Mouse (Mus musculus) embryonic facial prominence, embryonic 12.5 days (tissue): ENCODE data around the gene Galnt14. TPM values are rescaled to one million over a fixed set of nuclear protein-coding genes. Genes with fewer than 3 reads are reported as not detected.

ENCODE experiments used
- ATAC-seq: fragments of 200-750 bp; cut with Nextera tagmentation; 2 replicates; pipeline ENCODE4 v1.8.0; 2017; ENCODE audit not compliant: insufficient number of reproducible peaks, insufficient read depth, low FRiP score, low TSS enrichment
- H3K27ac ChIP-seq: fragments of 300-500 bp; sonication (generic); 2 replicates; pipeline ENCODE4 v1.5.1; 2016; ENCODE audit warnings: mild to moderate bottlenecking
- H3K27me3 ChIP-seq: fragments of 300-500 bp; sonication (generic); 2 replicates; pipeline ENCODE4 v1.6.1; 2016; ENCODE audit warnings: mild to moderate bottlenecking, moderate library complexity
- H3K36me3 ChIP-seq: fragments of 300-500 bp; sonication (generic); 2 replicates; pipeline ENCODE4 v1.6.1; 2016; ENCODE audit warnings: mild to moderate bottlenecking
- H3K4me1 ChIP-seq: fragments of 300-500 bp; sonication (generic); 2 replicates; pipeline ENCODE4 v1.6.1; 2016
- H3K4me2 ChIP-seq: fragments of 300-500 bp; sonication (generic); replicated peaks from 2 replicates; pipeline ENCODE4 v1.6.1; 2016; ENCODE audit warnings: mild to moderate bottlenecking, moderate library complexity
- H3K4me3 ChIP-seq: fragments of 300-500 bp; sonication (generic); 2 replicates; pipeline ENCODE4 v1.5.1; 2016; ENCODE audit warnings: mild to moderate bottlenecking
- H3K9ac ChIP-seq: fragments of 300-500 bp; sonication (generic); 2 replicates; pipeline ENCODE4 v1.6.1; 2016; ENCODE audit warnings: mild to moderate bottlenecking, moderate library complexity
- H3K9me3 ChIP-seq: fragments of 300-500 bp; sonication (generic); 2 replicates; pipeline ENCODE4 v1.6.1; 2016; ENCODE audit warnings: mild to moderate bottlenecking, moderate library complexity
- WGBS: fragments of 180-500 bp; shearing (Covaris S2); methylation state at CpG from one replicate; pipeline ENCODE4 v1.1.7; 2016; 5-methylcytosine and 5-hydroxymethylcytosine counted together
- polyA plus RNA-seq: library from polyadenylated mRNA; unstranded; fragments of >200 nt; fragmentation: Nextera tagmentation; extraction: Ambion mirVana; gene quantifications from 2 replicates; pipeline ENCODE4 v1.2.1, GENCODE M21; 2016

Gene Galnt14
- polyA plus RNA-seq, 1 experiment from 2014 or later, result 3.6 TPM

DNA sequence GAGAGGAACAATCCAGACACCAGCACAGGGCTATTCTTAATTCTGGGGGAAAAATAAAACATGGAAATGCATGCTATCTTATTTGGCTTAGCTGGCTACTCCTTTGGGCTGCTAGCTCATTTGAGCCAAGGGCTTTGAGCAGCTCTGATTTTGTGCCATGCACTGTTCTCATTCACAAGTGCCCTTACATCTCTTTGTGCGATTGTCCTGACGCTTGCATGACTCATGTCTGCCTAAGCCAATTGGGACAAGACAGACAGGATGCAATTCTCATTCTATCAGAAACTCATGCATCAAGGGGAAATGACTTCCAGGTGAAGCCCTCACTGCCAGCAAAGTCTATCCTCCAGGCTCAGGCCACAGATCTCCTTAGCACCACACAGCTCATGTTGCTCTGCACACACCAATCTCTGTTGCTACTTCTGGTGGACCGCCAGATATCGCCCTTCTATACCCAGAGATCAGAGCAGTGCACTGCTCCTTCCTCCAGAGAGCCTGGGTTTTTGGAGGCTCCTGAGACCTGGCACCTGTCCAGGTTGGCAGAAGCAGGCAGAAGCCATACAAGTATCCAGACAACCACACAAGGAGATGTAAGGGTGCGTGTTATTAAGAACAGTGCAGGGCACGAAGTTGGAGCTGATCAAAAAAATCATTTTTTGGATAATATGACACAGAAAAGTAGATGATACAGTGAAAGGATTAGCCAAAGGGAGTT is 51.4 kb downstream of the Galnt14 start:
- H3K4me3 ChIP-seq, result no peak overlapping the region
- no peaks in the 10 kb centered on the region for H3K4me1 ChIP-seq
- no peaks in the 10 kb centered on the region for H3K27me3 ChIP-seq
- no peaks in the 10 kb centered on the region for H3K9me3 ChIP-seq
- H3K4me2 ChIP-seq, result no peak overlapping the region
- H3K36me3 ChIP-seq, result no peaks in the 10 kb centered on the region
- no peak overlapping the region for H3K27ac ChIP-seq
- 80% methylated on average over 6 of the region's 6 CpGs for WGBS
- ATAC-seq, result no peak
- H3K9ac ChIP-seq, result no peak overlapping the region

DNA sequence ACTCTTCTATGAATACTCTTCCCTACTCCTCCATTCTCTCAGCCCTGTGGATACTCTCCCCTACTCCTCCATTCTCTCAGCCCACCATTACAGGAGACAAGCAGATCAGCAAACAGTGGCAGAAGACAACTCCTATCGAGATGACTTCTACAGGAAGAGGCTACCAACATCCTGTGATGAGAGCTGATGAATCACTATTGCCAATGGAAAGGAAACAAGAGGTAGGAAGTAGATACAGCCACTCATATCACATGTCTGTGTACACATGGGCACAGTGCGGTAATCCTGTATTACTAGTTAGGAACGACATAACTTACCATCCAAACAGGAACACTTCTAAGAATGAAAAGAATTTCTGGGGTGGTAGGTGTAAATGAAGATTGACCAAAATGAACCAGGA is 53.9 kb downstream of the Galnt14 start:
- H3K4me2 ChIP-seq, result no peak overlapping the region
- no peak overlapping the region for H3K4me3 ChIP-seq
- no peaks in the 10 kb centered on the region for H3K27me3 ChIP-seq
- no peak for ATAC-seq
- H3K4me1 ChIP-seq, result no peaks in the 10 kb centered on the region
- H3K9ac ChIP-seq, result no peak overlapping the region
- H3K9me3 ChIP-seq, result no peaks in the 10 kb centered on the region
- 87% methylated on average over 3 of the region's 3 CpGs for WGBS
- H3K36me3 ChIP-seq, result no peaks in the 10 kb centered on the region
- no peak overlapping the region for H3K27ac ChIP-seq

DNA sequence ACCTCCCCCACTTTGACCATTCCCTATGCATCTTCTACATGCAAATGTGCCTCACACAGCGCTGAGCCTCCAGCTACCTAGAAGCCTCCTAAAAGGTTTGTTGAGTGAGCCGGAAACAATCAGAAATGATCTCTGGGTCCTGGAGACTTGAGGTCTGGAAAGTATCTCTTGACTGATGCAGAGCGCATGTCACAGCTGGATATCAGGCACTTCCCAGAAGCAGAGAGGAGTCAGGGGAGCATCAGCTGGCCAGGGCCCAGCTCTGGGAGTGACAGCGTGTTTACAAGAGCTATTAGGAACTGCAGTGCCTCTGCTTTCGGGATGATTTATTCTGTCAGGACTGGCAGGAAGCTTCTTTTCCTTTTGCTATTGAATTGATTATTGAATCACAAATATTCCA is 56.0 kb downstream of the Galnt14 start:
- Histone ChIP-seq H3K4me3 (no peak overlapping the region), H3K36me3 (no peaks in the 10 kb centered on the region), H3K9ac (no peak overlapping the region), H3K9me3 (no peaks in the 10 kb centered on the region), H3K27me3 (no peaks in the 10 kb centered on the region), H3K4me2 (no peak overlapping the region), H3K27ac (no peak overlapping the region), H3K4me1 (no peaks in the 10 kb centered on the region)
- WGBS, result 52% methylated on average over 5 of the region's 5 CpGs
- ATAC-seq, result no peak

DNA sequence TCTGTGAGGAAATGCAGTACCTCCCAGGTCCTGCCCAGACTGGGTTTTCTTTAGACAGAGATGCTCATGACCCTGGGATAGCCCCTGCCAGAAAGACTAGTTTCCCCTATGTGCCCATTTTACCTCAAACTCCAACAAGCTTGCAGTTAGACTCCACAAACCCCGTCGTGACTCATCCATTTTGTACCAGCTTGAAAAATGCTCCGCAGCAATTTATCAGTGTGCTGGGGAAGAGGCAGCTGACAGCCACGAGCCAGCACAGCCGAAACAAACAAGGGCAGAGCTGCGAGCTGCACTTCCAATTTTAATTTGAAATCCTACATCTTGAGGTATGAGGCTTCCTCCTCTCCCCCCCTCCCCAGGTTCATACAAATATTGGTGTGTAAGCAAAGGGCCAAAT is 60.9 kb downstream of the Galnt14 start:
- no peaks in the 10 kb centered on the region for H3K27me3 ChIP-seq
- no peak overlapping the region for H3K27ac ChIP-seq
- no peak for ATAC-seq
- no peak overlapping the region for H3K9ac ChIP-seq
- no peak overlapping the region for H3K4me2 ChIP-seq
- WGBS, result 80% methylated on average over 6 of the region's 6 CpGs
- no peaks in the 10 kb centered on the region for H3K36me3 ChIP-seq
- peaks cover 5% of the 10 kb centered on the region; the same call in 1 of the 2 replicates for H3K4me1 ChIP-seq
- no peak overlapping the region for H3K4me3 ChIP-seq
- H3K9me3 ChIP-seq, result no peaks in the 10 kb centered on the region

DNA sequence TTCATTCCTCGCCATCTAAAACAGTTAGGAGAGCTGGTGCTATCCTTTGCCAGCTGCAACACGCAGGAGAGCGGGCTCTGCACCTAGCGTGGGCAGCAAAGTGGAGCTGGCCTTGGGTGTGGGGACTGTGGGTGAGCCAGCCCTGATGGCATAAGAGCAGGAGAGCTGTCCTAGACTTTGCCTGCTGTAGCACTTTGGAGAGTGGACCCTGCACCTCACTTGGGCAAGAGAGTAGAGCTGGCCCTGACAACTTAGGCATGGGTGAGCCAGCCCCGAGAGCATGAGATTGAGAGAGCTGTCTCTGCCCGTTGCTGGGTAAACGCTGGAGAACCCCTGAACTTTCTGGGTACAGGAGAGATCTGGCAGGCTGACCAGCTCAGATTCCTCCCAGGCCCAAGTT is 68.6 kb downstream of the Galnt14 start:
- no peaks in the 10 kb centered on the region for H3K9me3 ChIP-seq
- peaks cover 5% of the 10 kb centered on the region; the same call in 1 of the 2 replicates for H3K4me1 ChIP-seq
- no peak overlapping the region for H3K4me3 ChIP-seq
- H3K9ac ChIP-seq, result no peak overlapping the region
- 89% methylated on average over 7 of the region's 7 CpGs for WGBS
- H3K36me3 ChIP-seq, result no peaks in the 10 kb centered on the region
- no peak overlapping the region for H3K4me2 ChIP-seq
- ATAC-seq, result no peak
- no peaks in the 10 kb centered on the region for H3K27me3 ChIP-seq
- no peak overlapping the region for H3K27ac ChIP-seq

DNA sequence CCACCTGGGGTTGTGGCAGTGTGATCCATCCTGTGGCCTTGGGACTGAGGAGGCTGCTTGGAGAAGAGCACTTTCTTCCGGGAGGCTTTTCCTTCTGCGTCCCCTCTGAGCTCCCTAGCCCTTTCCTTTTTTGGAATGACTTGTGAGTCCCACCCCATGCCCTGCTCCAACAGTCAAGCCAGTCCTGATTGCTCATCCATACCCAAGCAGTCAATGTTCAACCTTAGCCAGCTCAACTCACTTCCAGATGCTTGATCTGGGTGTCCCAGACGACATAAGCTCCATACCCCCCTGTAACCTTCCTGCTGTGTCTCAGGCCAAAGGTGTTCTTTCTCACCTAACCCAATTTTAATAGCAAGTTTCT is 70.2 kb downstream of the Galnt14 start:
- no peak overlapping the region for H3K4me2 ChIP-seq
- H3K36me3 ChIP-seq, result no peaks in the 10 kb centered on the region
- no peak for ATAC-seq
- no peaks in the 10 kb centered on the region for H3K27me3 ChIP-seq
- 46% methylated on average over 3 of the region's 3 CpGs for WGBS
- H3K9me3 ChIP-seq, result no peaks in the 10 kb centered on the region
- no peak overlapping the region for H3K4me3 ChIP-seq
- H3K9ac ChIP-seq, result no peak overlapping the region
- no peak overlapping the region for H3K27ac ChIP-seq
- no peaks in the 10 kb centered on the region for H3K4me1 ChIP-seq

GRCm38 (mm10) chr17:73639401-73640116 is 70.7 kb downstream of the Galnt14 start:
- no peak overlapping the region for H3K4me3 ChIP-seq
- no peaks in the 10 kb centered on the region for H3K4me1 ChIP-seq
- no peaks in the 10 kb centered on the region for H3K27me3 ChIP-seq
- H3K9me3 ChIP-seq, result no peaks in the 10 kb centered on the region
- WGBS, result 30% methylated on average over 6 of the region's 6 CpGs
- no peaks in the 10 kb centered on the region for H3K36me3 ChIP-seq
- H3K9ac ChIP-seq, result no peak overlapping the region
- H3K4me2 ChIP-seq, result no peak overlapping the region
- H3K27ac ChIP-seq, result no peak overlapping the region
- no peak for ATAC-seq

GRCm38 (mm10) chr17:73636988-73637387 is 73.3 kb downstream of the Galnt14 start:
- 93% methylated on average over 5 of the region's 5 CpGs for WGBS
- Histone ChIP-seq H3K4me3 (no peak overlapping the region), H3K27me3 (no peaks in the 10 kb centered on the region), H3K36me3 (no peaks in the 10 kb centered on the region), H3K27ac (no peak overlapping the region), H3K9me3 (no peaks in the 10 kb centered on the region), H3K4me2 (no peak overlapping the region), H3K4me1 (no peaks in the 10 kb centered on the region), H3K9ac (no peak overlapping the region)
- no peak for ATAC-seq

DNA sequence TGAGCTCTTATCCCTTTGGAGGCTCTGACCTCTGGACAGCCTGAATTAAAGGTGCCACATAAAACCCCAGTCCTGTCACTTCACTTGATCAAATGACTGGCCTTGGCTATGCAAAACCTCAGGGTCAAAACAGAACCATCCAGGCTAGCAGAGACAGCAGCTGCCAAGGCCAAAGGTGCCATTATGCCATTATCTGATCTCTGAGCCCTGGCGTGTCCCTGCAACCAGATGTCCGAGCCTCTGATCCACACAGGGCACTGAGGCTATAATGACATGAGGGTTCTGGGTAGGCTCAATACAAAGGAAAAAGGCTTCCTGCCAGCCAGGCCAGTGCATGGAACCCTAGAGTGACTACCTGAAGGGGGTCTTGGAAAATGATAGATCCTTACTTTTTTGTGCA is 75.4 kb downstream of the Galnt14 start:
- H3K27me3 ChIP-seq, result no peaks in the 10 kb centered on the region
- no peak for ATAC-seq
- H3K4me1 ChIP-seq, result no peaks in the 10 kb centered on the region
- H3K9ac ChIP-seq, result no peak overlapping the region
- H3K9me3 ChIP-seq, result no peaks in the 10 kb centered on the region
- WGBS, result 53% methylated on average over 2 of the region's 2 CpGs
- H3K4me2 ChIP-seq, result no peak overlapping the region
- no peak overlapping the region for H3K27ac ChIP-seq
- no peaks in the 10 kb centered on the region for H3K36me3 ChIP-seq
- no peak overlapping the region for H3K4me3 ChIP-seq

- ATAC-seq, result no peak
- H3K4me1 ChIP-seq, result no peaks in the 10 kb centered on the region
- 70% methylated on average over 11 of the region's 11 CpGs for WGBS
- H3K27ac ChIP-seq, result no peak overlapping the region
- H3K4me3 ChIP-seq, result no peak overlapping the region
- H3K9ac ChIP-seq, result no peak overlapping the region
- no peak overlapping the region for H3K4me2 ChIP-seq
- H3K36me3 ChIP-seq, result no peaks in the 10 kb centered on the region
- H3K27me3 ChIP-seq, result no peaks in the 10 kb centered on the region
- H3K9me3 ChIP-seq, result no peaks in the 10 kb centered on the region
Measured at GRCm38 (mm10) chr17:73633991-73634710, 76.1 kb downstream of the Galnt14 start.

DNA sequence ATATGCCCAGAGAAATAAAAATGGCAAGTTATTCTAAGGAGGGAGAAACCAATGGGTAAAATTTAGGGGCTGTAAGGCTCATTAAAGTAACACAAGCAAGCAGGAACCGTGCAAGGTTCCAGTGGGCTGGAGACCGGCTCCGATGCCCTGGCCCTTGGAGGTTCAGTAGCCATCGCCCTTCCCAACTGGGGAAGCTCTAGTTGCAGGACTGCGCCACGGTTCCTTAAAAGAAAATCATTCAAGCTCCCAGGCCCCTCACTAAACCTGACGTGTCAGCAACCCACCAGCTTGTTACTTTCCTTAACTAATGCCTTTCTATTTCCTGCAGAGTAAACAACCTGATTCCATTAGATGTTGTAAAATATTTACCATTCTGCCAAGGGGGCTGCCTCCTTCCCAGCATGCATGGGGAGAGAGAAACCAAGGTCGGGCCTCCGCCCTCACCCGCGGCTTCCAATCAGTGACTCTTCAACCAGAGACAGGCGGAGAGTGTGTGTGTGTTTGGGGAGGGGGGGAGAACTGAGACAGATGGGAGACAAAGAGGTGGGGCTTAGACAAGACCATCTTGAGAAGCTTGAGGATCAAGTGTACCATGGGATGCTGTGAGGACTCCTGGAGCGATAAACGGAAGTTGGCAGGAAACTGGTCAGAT is 81.9 kb downstream of the Galnt14 start:
- Histone ChIP-seq H3K9ac (no peak overlapping the region), H3K4me1 (no peaks in the 10 kb centered on the region), H3K27ac (no peak overlapping the region), H3K4me3 (no peak overlapping the region), H3K9me3 (no peaks in the 10 kb centered on the region), H3K27me3 (no peaks in the 10 kb centered on the region), H3K36me3 (no peaks in the 10 kb centered on the region), H3K4me2 (no peak overlapping the region)
- 90% methylated on average over 14 of the region's 14 CpGs for WGBS
- ATAC-seq, result no peak
